Mouse (Mus musculus) embryonic facial prominence, embryonic 10.5 days (tissue): ENCODE data around the gene 4930579F01Rik. TPM values are rescaled to one million over a fixed set of nuclear protein-coding genes. Genes with fewer than 3 reads are reported as not detected.

Experiments used
- DNase-seq: peaks from one replicate; pipeline ENCODE4 v3.0.0-alpha.2; 2017; ENCODE audit warnings: low spot score
- H3K27ac ChIP-seq: fragments of 300-500 bp; sonication (generic); replicated peaks from 2 replicates; pipeline ENCODE4 v1.5.1; 2016; ENCODE audit warnings: mild to moderate bottlenecking
- H3K27me3 ChIP-seq: fragments of 300-500 bp; sonication (generic); replicated peaks from 2 replicates; pipeline ENCODE4 v1.6.1; 2016; ENCODE audit warnings: low read depth, mild to moderate bottlenecking; ENCODE audit not compliant: poor library complexity, severe bottlenecking
- H3K36me3 ChIP-seq: fragments of 300-500 bp; sonication (generic); replicated peaks from 2 replicates; pipeline ENCODE4 v1.6.1; 2016; ENCODE audit warnings: mild to moderate bottlenecking, moderate library complexity
- H3K4me1 ChIP-seq: fragments of 300-500 bp; sonication (generic); 2 replicates; pipeline ENCODE4 v1.6.1; 2016
- H3K4me3 ChIP-seq: fragments of 300-500 bp; sonication (generic); 2 replicates; pipeline ENCODE4 v1.5.1; 2016; ENCODE audit warnings: mild to moderate bottlenecking, moderate library complexity
- H3K9me3 ChIP-seq: fragments of 300-500 bp; sonication (generic); 2 replicates; pipeline ENCODE4 v1.6.1; 2016; ENCODE audit warnings: mild to moderate bottlenecking
- WGBS: fragments of 180-500 bp; shearing (Covaris S2); methylation state at CpG from one replicate; pipeline ENCODE4 v1.1.7; 2016; 5-methylcytosine and 5-hydroxymethylcytosine counted together
- polyA plus RNA-seq: library from polyadenylated mRNA; unstranded; fragments of >200 nt; fragmentation: Nextera tagmentation; extraction: Ambion mirVana; gene quantifications from 2 replicates; pipeline ENCODE4 v1.2.1, GENCODE M21; 2016

The 4930579F01Rik gene
- polyA plus RNA-seq: not detected in 2 replicates

GRCm38 (mm10) chr3:138193683-138194302 is at the start of gene 4930579F01Rik:
4930579F01Rik (minus strand) TSS chr3:138193825.
- H3K4me1 ChIP-seq: no peaks in the 10 kb centered on the region
- no peak within 1 kb of the TSS for H3K27ac ChIP-seq
- 0 out of 2 replicates have a peak, but pooled peaks cover 4% of the 10 kb centered on the region for H3K27me3 ChIP-seq
- H3K4me3 ChIP-seq: no peak within 1 kb of the TSS
- H3K9me3 ChIP-seq: no peaks in the 10 kb centered on the region
- WGBS: 80% methylated on average over 15 of the region's 15 CpGs
- H3K36me3 ChIP-seq: no peaks in the 10 kb centered on the region
- no peak for DNase-seq

- peaks cover 3% of the 10 kb centered on the region; the same call in 1 of the 2 replicates for H3K4me1 ChIP-seq
- no peaks in the 10 kb centered on the region for H3K27me3 ChIP-seq
- DNase-seq: no peak
- H3K4me3 ChIP-seq: no peak overlapping the region
- no peaks in the 10 kb centered on the region for H3K9me3 ChIP-seq
- H3K27ac ChIP-seq: no peak overlapping the region
- no peaks in the 10 kb centered on the region for H3K36me3 ChIP-seq
- 92% methylated on average over 6 of the region's 6 CpGs for WGBS
Observed at GRCm38 (mm10) chr3:138242933-138243332, 49.3 kb upstream of the 4930579F01Rik start.

- Histone ChIP-seq H3K4me3 (no peak overlapping the region), H3K36me3 (no peaks in the 10 kb centered on the region), H3K27ac (no peak overlapping the region), H3K4me1 (peaks cover 3% of the 10 kb centered on the region; the same call in 1 of the 2 replicates), H3K9me3 (no peaks in the 10 kb centered on the region), H3K27me3 (no peaks in the 10 kb centered on the region)
- DNase-seq: no peak
- WGBS: 91% methylated on average over 14 of the region's 14 CpGs
Observed at GRCm38 (mm10) chr3:138242021-138242726, 48.5 kb upstream of the 4930579F01Rik start.

- 73% methylated on average over 6 of the region's 6 CpGs for WGBS
- no peak overlapping the region for H3K4me3 ChIP-seq
- no peak for DNase-seq
- H3K9me3 ChIP-seq: no peaks in the 10 kb centered on the region
- no peaks in the 10 kb centered on the region for H3K36me3 ChIP-seq
- H3K27ac ChIP-seq: no peak overlapping the region
- peaks cover 3% of the 10 kb centered on the region; the same call in 1 of the 2 replicates for H3K4me1 ChIP-seq
- no peaks in the 10 kb centered on the region for H3K27me3 ChIP-seq
Observed at GRCm38 (mm10) chr3:138241371-138241770, 47.7 kb upstream of the 4930579F01Rik start.

GRCm38 (mm10) chr3:138240942-138241341 is 47.3 kb upstream of the 4930579F01Rik start:
- WGBS: 83% methylated on average over 5 of the region's 5 CpGs
- no peaks in the 10 kb centered on the region for H3K27me3 ChIP-seq

GRCm38 (mm10) chr3:138240411-138240810 is 46.8 kb upstream of the 4930579F01Rik start:
- 92% methylated on average over 3 of the region's 3 CpGs for WGBS
- H3K4me3 ChIP-seq: no peak overlapping the region

More at GRCm38 (mm10) chr3:138240942-138241341, 47.3 kb upstream of the 4930579F01Rik start:
- H3K27ac ChIP-seq: no peak overlapping the region
- DNase-seq: no peak
- no peak overlapping the region for H3K4me3 ChIP-seq
- H3K9me3 ChIP-seq: no peaks in the 10 kb centered on the region
- H3K4me1 ChIP-seq: peaks cover 3% of the 10 kb centered on the region; the same call in 1 of the 2 replicates
- no peaks in the 10 kb centered on the region for H3K36me3 ChIP-seq

GRCm38 (mm10) chr3:138239461-138239860 is 45.8 kb upstream of the 4930579F01Rik start:
- Histone ChIP-seq H3K9me3 (no peaks in the 10 kb centered on the region), H3K4me1 (peaks cover 2% of the 10 kb centered on the region; the same call in 1 of the 2 replicates), H3K36me3 (no peaks in the 10 kb centered on the region), H3K27me3 (no peaks in the 10 kb centered on the region), H3K4me3 (no peak overlapping the region), H3K27ac (no peak overlapping the region)
- WGBS: 83% methylated on average over 6 of the region's 6 CpGs
- no peak for DNase-seq

More at GRCm38 (mm10) chr3:138240411-138240810, 46.8 kb upstream of the 4930579F01Rik start:
- Histone ChIP-seq H3K4me1 (peaks cover 3% of the 10 kb centered on the region; the same call in 1 of the 2 replicates), H3K27ac (no peak overlapping the region), H3K27me3 (no peaks in the 10 kb centered on the region), H3K9me3 (no peaks in the 10 kb centered on the region), H3K36me3 (no peaks in the 10 kb centered on the region)
- no peak for DNase-seq

- Histone ChIP-seq H3K27me3 (no peaks in the 10 kb centered on the region), H3K4me1 (no peaks in the 10 kb centered on the region), H3K9me3 (no peaks in the 10 kb centered on the region), H3K4me3 (no peak overlapping the region), H3K27ac (no peak overlapping the region), H3K36me3 (no peaks in the 10 kb centered on the region)
- DNase-seq: no peak
- 85% methylated on average over 10 of the region's 10 CpGs for WGBS
Observed at GRCm38 (mm10) chr3:138238046-138238445, 44.4 kb upstream of the 4930579F01Rik start.

GRCm38 (mm10) chr3:138236546-138237163 is 43.0 kb upstream of the 4930579F01Rik start:
- Histone ChIP-seq H3K27me3 (no peaks in the 10 kb centered on the region), H3K4me3 (no peak overlapping the region), H3K36me3 (no peaks in the 10 kb centered on the region), H3K27ac (no peak overlapping the region), H3K4me1 (no peaks in the 10 kb centered on the region), H3K9me3 (no peaks in the 10 kb centered on the region)
- no peak for DNase-seq
- 86% methylated on average over 11 of the region's 11 CpGs for WGBS

GRCm38 (mm10) chr3:138231531-138231930 is 37.9 kb upstream of the 4930579F01Rik start:
- no peak for DNase-seq
- Histone ChIP-seq H3K4me1 (no peaks in the 10 kb centered on the region), H3K9me3 (no peaks in the 10 kb centered on the region), H3K4me3 (no peak overlapping the region), H3K27me3 (no peaks in the 10 kb centered on the region), H3K36me3 (no peaks in the 10 kb centered on the region), H3K27ac (no peak overlapping the region)
- WGBS: 87% methylated on average over 2 of the region's 2 CpGs

GRCm38 (mm10) chr3:138230266-138230665 is 36.6 kb upstream of the 4930579F01Rik start:
- Histone ChIP-seq H3K4me1 (peaks cover 9% of the 10 kb centered on the region), H3K27ac (no peak overlapping the region), H3K4me3 (no peak overlapping the region), H3K27me3 (no peaks in the 10 kb centered on the region), H3K36me3 (no peaks in the 10 kb centered on the region), H3K9me3 (no peaks in the 10 kb centered on the region)
- 79% methylated on average over 3 of the region's 3 CpGs for WGBS
- no peak for DNase-seq

- Histone ChIP-seq H3K27me3 (no peaks in the 10 kb centered on the region), H3K4me3 (no peak overlapping the region), H3K9me3 (no peaks in the 10 kb centered on the region), H3K4me1 (peaks cover 17% of the 10 kb centered on the region), H3K27ac (no peak overlapping the region), H3K36me3 (no peaks in the 10 kb centered on the region)
- no peak for DNase-seq
- WGBS: 90% methylated on average over 1 of the region's 1 CpGs
Observed at GRCm38 (mm10) chr3:138229448-138229847, 35.8 kb upstream of the 4930579F01Rik start.
